Mouse (Mus musculus) NIH3T3 (cell line): ENCODE results near the gene Zfp811.

Experiments
- DNase-seq: peaks from one replicate; pipeline ENCODE4 v3.0.0-alpha.2; 2012; ENCODE audit warnings: low read depth

Zfp811 gene

DNA sequence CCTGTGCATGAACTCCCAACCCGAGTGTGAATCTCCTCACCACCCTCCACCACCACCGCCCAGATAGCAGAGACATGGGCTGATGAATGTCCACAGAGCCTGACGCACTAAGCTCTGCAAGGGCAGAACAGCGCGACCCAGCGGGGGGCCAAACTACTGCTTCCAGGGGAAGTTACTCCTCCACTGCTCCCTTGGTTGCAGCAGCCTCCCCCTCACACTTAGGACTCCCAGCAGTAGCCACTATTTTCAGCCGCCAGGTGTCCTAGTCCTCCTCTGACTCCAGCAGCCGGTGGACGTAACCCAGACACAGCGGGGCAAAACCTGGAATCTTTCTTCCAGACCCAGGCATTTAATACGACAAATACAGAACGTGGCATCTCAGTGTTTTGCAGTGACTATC is 56.1 kb downstream of the Zfp811 start:
- DNase-seq, result peak; percentile 48

DNA sequence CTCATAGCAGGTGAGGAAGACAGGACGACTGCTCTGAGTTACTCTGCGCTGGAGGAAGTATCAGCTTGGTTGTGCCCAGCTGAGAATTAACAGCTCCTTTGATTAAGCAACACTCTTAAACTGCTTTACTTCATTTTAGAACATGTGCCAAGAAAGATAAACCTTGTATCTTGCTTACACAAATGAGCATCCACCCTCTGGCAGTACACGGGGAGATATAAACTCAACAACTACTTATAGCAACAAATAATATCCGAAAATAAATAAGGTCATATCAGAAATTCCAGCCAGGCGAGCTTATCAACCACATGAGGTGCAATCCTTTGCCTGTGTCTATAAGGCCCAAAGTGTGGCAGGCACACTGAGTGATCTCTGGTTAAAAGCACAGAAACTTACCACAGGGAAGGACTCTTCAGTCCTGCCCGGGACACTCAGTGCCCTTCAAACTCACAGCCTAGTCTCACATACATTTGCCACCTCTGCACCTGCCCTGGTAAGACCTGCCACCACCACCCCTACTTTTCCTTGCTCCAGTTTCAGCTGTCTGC is 56.8 kb downstream of the Zfp811 start:
- no peak for DNase-seq

DNA sequence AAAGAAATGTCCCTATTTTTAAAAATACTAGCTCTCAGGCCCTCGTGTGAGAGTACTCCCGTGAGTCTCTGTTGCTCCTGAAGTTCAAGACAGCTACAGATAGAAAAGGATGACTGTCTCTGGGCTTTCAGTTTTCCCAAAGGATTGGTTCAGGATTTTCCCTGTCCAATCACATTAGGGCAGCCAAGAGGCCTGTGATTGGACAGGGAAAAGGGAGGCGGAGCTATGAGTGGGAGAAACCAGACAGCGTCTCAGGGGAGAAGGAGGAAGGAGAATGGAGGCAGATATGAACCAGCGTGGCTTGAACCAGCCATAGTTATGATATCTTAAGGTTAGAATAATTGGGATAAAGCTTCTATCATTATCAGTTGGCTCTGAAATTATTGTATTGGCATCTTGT is 59.1 kb downstream of the Zfp811 start:
- DNase-seq, result no peak
